Mouse (Mus musculus): ENCODE results near the gene Iffo2.
"Not testable (repeated sequence)": the region's sequence is repeated elsewhere in the genome, so short reads cannot be mapped to it uniquely, and the experiment has no call there.

Iffo2 gene

DNA sequence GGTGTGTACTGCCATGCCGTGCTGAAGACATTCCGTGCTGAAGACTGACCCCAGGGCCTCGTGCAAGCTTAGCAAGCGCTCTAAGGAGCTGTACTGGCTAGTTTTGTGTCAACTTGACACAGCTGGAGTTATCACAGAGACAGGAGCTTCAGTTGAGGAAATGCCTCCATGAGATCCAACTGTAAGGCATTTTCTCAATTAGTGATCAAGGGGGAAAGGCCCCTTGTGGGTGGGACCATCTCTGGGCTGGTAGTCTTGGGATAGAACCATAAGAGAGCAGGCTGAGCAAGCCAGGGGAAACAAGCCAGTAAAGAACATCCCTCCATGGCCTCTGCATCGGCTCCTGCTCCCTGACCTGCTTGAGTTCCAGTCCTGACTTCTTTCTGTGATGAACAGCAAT lies at the start of gene Iffo2:
TSS of gene Iffo2 (plus strand) at position 301 of the 400 bp plus-strand sequence.
- not testable (repeated sequence) for DNase-seq (ENCODE audit: low read depth)

DNA sequence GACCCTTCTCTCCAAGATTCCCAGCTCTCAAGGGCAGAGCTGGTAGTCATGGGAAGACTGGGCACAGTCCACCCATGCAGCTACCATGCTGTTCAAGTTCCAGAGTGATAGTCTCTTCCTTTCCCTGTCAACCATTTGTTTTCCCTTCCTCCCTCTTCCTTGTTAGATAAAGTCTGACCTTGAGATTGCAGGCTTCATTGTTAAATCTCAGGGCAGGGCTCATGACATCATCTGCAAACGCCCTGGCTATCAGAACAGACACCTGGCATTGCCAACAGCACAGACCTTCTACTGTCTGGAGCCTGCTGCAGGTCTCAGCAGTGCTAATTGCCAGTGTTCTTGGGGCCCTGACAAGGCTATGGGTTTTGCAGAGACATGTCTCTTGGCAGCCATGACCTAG lies 48.9 kb upstream of the Iffo2 start:
- no peak for DNase-seq (ENCODE audit: low read depth)

DNA sequence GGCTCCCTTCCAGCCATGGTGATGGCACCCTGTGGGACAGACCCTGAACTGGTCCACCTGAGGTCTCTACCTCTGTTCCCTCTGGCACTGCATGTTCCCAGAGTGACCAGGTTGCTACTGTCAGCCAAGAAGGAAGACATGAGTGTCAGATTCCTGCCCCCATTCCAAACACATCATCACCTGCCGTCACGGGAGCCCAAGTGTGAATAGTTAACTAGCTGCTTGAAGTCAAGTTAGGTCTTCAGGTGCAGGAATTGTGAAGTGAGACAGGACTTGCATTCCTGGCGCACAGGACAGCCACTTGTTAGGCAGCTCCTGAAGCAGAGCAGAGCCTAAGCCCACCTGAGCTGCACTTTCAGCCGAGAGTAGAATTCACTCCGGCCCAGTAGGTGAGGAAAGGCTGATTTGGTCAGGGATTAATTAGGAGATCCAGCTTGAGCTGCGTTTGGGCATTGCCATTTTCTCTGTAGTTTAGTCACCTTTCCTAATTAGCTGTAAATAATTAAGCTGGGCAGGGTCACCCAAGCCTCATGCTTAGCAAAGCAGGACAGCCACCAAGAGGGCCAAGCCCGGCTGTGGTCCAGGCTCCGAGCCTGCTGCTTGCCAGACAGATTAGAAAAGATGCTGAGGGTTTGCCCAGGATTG lies 46.8 kb upstream of the Iffo2 start:
- no peak for DNase-seq (ENCODE audit: low read depth)

DNA sequence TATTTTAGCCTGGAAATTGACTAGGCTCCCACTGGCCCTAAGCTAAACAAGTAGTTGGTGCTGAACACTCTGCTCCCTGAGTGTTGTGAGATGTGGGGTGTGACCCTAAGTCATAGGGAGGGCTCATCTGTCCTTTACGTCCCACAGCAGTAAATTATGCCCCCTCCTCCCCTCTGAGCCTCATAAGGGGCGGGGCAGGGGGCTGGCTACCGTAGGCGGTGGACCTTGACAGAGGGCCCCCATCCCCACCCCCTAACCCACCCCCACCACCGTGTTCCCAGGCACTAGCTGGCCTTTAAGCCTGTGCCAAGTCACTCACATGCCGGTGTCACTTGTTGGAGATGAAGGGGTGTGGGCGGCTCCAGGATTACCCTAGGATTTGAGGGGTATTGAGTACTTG lies 45.9 kb upstream of the Iffo2 start:
- no peak for DNase-seq (ENCODE audit: low read depth)

DNA sequence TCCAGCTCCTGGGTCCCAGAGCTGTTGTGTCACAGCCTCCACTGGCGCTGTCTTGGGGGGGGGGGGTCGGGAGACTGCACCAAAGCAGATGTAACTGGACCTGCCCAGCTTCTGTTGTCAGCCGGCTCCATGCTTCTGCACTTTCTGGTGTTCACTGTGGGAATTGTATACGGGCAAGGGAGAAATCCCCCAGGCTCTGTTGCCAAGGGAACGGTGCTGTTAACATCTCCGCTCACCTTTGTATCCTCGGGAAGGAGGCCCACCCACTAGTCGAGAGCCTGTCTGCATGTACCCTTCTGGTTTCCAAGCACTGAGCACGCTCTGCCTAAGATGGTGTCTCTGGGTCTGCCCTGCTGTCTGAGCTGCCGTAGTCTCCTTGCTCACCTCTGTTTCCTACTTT lies 43.3 kb upstream of the Iffo2 start:
- no peak for DNase-seq (ENCODE audit: low read depth)

DNA sequence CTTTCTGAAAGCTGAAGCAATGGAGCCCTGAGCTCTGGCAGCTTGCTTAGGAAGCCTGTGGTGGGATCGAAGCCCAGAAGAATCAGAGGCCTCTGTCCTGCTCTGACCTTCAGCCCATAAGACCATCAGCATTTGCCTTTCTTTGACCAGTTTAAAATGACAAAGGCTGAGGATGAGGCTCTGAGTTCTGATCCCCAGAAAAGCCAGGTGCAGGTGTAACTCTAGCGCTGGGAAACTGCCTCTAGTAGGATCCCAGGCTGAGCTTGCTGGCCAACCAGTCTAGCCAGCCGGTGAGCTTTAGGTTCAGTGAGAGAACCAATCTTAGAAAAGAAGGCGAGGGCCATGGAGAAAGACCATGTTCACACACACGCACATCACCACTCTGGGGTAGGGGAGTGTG lies 42.0 kb upstream of the Iffo2 start:
- DNase-seq (ENCODE audit: low read depth), result no peak

DNA sequence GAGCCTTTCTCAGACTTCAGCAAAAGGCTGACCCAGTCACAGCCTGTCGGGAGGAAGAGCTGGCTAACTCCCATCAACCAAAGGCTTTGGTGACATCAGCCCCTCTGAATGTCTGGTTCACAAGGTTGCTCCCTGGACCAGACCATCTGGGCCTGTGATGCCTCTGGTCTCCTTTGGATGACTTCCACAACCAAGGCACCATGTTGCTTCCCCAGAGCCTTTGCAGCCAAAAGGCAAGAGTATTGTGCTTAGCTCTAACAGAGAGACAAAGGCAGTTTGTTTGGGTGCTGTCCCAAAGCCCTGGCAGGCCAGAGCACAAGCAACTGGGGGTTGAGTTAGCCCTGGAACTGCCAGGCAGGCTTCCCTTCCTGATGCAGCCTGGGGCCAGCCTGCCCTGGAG lies 40.4 kb upstream of the Iffo2 start:
- no peak for DNase-seq (ENCODE audit: low read depth)

DNA sequence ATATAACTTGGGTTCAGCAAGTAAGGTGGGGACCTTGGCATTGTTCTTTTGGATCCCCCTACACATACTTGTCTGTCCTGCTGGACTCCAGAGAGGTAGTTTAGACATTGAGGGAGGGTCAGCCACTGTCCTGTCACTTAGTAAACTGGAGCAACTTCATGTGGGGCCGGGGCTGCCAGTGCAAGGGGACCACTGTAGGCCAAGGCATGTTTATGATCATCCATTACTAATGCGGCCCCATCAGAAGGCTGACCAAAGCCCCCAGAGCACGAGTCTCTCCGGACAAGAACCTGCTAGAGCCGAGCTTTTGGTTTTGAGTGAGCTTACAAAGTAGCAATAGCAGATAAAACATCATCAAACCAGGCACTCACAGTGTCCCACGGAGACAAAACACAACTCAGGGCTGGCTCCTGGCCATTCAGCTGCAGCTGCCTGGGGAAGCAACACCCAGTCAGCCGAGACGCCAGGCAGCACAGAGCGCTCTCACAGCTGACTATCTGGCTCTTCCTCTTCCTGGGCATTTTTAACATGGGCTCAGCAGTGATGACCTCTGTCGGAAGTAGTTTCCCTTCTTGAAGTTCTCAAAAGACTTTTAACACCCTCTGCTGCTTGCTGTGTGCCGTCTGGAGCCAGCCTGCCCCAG lies 39.8 kb upstream of the Iffo2 start:
- no peak for DNase-seq (ENCODE audit: low read depth)

DNA sequence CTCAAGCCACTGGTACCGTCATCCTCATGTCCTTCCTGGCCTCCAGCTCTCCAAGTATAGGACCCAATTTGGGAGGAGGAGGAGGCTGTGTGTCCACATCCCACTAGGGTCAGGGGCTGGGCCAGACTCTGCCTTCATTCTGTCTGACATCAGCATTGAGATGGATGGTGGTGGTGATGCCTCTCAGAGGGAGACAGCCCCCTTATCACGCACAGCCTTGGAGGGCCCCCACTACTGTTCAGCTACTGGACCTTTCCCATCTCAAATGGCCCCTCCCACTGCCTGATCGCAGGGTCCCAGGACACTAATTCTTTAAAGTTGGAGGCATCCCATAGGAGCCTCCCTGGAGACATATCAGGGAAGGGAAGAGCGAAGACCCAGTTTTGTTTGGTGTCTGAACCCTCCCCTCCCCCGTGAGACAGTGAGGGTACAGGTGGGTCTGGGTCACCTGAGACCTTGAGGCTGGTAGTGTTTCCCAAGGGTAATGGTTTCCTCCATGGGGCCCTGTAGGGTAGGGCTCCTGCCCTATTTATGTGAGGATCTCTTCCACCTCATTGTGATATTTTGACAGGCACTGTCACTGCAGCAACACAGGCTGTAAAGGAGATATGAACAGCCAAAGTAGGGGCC lies 38.7 kb upstream of the Iffo2 start:
- no peak for DNase-seq (ENCODE audit: low read depth)

DNA sequence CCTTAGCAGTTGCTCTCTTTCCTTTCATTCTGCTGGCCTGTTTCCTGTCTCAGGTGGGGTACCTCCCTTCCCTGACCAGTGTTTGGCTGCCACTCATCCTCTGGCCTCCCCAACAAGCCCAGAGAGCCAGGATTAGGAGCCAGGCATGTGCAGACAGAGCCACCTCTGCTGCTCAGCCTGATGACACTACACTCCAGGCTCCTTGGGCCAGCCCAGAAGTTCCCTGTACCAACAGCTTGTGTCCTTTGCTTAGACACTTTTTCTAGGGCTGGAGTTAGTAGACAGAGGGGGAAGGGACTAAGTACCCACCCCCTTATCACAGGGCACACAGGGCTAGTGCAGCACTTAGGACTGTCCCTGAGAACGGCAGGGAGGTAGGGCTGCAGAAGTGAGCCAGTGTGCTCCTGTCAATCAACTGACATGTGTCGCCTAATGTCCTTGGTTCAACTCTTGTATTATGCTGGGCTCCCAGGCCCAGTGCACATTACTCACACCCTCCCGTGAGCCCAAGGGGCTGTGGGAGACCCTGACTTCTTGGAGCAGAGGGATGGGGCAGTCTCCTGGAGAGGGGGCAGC lies 38.0 kb upstream of the Iffo2 start:
- DNase-seq (ENCODE audit: low read depth), result no peak

DNA sequence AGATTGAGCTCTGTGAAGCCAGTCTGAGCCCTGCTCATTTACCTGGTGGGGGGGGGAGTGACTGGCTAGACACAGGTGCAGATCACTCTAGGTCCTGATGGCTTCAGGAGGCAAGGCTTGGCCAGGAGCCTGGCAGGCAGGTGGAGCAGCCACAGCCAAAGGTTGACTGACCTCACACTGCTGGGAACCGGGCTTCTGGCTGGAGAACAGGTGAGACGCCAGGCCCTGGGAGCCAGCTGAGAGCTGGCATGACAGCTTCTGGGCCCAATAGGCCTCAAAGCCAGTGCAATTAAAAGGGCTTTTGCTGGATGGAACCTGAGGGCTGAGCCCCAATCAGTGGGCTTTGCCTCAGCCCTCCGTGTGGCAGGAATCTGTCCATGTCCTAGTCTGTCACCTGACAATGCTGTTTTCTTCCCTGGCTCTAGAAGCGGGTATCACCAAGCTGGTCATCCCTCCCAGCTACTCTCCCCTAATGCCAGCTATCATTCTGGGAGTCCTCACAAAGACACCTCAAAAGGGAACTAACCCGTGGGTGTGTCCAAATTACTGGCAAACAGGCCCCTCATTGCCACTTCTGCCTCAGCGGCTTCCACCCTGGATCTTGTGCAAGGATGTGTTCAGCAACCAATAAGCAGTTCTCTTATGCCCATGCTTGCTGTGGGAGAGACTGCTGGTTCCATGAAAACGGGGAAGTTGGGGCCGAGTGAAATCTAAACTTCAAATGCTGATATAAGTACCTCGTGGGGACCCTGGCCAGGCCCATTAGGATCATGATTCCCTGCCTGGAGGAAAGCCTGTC lies 36.9 kb upstream of the Iffo2 start:
- peak; percentile 56 for DNase-seq (ENCODE audit: low read depth)

DNA sequence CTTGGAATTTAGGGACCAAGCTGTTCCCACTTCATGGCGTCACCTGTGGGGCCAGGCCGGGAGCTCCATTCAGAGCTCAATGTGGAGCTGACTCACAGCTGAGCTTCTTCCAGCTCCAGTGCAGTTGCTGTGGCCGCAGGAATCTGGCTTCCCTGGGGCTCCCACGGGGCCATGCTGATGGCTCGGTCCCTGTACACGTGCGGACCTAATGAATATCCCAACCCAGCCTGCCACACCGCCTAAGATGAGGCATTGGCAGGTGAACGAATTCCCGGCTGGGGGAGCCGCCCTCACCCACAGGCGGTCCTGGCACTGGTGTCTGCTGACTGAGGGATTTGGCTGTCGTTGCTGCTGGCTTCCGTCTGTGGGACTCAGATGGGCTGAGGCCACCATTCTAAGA lies 29.5 kb upstream of the Iffo2 start:
- DNase-seq (ENCODE audit: low read depth), result no peak

DNA sequence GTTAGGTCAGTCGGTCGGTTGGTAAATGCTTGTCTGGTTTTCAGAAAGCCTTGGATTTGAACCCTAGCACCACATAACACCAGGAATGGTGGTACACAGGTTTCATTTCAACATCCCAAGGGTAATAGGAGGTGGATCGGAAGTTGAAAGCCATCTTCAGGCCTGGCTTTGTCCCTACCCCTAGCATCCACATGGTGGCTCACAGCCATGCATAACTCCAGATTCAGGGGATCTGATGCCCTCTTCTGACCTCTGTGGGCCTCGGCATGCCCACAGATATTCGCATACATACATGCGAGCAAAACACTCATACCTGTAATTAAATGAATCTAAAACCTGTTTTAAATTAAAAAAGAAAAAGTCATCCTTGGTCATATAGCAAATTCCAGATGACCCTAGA lies 28.6 kb upstream of the Iffo2 start:
- no peak for DNase-seq (ENCODE audit: low read depth)

DNA sequence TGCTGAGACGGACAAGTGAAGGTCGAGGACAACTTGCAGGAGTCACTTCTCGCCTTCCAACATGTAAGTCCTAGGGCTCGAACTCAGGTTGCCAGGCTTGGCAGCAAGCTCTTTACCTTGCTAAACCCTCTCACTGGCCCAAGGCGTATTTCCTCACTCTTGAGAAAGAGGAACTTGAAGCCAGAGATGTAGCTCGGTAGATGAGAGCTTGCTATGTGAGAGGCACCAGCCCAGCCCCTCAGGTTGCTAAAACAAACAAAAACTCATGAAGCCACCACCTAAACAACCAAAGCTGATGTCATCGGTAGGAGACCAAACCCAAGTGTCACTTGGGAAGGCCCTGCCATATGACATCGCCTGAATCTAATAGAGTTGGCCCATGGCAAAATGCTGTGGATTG lies 26.4 kb upstream of the Iffo2 start:
- DNase-seq (ENCODE audit: low read depth), result peak; percentile 38

DNA sequence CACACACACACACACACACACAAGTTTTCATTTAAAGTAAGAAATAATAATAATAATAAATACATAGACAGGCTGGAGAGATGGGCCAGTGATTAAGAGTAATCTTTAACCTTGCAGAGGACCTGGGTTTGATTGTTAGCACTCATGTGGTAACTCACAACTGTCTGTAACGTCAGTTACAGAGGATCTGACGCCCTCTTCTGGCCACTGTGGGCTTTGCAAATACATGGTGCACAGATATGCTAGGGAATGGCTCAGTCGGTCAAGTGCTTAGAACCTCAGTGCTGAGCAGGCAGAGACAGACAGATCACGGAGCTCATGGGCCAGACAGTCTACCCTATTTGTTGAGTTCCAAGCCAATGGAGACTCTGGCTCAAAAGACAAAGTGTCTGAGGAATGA lies 24.6 kb upstream of the Iffo2 start:
- DNase-seq (ENCODE audit: low read depth), result no peak

DNA sequence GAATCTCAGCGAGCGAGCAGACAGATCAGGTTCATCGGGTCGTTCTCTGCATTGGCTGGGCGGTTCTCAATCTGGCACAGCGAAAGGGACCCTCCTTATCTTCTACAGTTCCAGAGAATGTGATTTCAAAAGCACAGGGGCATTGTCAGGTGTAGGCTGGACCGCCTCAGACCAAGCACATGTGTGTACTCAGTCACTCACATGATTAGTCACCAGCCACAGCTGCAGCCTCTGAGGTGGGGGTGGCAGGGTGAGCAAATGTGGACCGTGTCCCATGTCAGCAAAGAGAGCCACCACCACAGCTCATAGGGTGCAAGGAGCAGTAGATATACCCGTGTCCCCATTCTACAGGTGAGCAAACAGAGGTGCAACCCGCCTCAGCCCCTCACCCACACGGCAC lies 23.6 kb upstream of the Iffo2 start:
- no peak for DNase-seq (ENCODE audit: low read depth)

DNA sequence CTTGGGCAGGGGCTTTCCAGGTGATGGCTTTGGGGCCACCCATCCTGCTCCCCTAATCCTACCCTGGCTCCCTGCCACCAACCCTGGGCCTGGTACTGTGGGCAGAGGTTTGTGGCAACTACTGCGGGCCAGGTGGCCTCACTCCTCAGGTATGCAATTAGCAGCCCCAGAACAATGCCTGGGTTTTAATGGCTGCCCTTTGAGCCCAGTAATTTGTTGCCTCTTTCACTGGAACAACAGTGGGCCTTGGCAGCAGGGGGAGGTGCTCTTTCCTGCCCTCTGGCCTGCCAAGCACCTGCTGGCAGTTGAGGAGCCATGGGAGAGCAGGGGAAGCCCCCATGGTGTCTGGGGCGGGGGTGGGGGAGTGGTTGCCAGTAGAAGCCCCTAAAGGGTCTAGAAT lies 21.3 kb upstream of the Iffo2 start:
- no peak for DNase-seq (ENCODE audit: low read depth)

DNA sequence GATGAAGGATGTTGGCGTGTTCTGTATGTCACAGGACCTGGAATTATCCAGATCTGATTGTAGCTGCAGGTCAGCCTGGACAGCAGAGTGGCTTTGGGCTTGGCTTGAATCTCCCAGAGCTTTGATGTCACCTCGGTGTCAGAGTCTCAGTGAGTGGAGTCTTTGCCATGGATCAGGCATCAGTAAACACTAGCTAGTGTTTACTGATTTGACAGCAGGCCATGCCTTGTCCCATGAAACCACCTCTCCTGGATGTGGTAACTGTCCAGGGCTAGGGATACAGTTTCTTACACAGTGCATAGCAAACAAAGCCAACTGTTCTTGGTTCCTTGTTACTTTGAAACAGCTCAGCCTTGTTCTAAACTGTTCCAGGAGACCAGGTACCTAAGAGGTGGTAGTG lies 18.8 kb upstream of the Iffo2 start:
- no peak for DNase-seq (ENCODE audit: low read depth)

DNA sequence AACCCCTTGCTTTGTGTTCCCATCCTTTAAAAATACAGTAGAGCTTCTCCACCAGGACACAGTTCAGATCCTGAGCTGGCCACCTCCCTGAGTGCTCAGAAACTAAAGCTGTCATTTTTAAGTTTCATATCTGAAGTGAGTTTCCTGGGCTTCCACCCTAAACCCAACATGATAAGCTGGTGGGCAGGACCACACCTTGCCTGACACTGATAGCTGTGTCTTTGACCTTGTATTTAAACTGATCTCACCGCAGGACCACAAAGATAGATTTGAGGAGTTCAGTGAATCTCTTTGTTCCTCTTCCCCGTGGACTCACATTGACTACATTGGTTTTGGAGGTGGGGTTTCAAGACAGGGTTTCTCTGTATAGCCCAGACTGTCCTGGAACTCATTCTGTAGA lies 17.4 kb upstream of the Iffo2 start:
- peak; percentile 26 for DNase-seq (ENCODE audit: low read depth)

DNA sequence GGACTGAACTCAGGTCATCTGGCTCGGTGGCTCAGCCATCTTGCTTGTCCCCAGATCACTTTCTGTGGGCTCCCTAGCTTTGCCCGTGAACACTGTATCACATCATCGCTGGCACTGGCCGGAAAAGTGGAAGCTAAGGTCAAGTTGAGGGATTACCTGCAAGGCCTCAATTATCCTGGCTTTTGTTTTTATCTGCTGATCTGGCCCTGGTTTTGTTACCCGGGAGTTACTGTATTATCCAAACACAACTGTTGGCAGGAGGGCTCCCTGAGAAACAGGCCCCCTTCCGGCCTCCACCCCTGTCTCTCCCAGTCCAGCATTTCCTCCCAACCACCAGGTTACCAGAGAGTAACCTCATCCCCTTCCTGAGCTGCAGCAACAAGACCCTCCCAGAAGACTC lies 11.1 kb upstream of the Iffo2 start:
- DNase-seq (ENCODE audit: low read depth), result no peak

DNA sequence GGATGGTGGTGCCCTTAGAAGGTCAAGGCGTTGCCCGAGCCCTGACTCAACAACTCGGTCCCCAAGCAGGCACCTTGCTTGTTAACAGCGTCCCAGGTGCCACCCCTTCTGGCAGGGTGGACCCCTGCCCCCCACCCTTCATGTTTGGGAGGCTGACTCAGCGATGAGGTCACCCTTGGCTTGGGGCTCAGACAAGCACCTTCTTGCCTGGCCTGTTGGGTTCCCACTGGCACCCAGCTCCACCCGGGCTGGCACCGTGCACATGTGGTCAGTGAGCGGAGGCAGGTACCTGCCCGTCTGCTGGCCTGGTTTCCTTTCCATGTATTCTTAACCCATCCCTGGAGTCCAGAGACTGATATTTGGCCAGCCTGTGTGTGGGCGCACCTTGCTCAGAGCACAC lies 8.4 kb upstream of the Iffo2 start:
- DNase-seq (ENCODE audit: low read depth), result no peak

DNA sequence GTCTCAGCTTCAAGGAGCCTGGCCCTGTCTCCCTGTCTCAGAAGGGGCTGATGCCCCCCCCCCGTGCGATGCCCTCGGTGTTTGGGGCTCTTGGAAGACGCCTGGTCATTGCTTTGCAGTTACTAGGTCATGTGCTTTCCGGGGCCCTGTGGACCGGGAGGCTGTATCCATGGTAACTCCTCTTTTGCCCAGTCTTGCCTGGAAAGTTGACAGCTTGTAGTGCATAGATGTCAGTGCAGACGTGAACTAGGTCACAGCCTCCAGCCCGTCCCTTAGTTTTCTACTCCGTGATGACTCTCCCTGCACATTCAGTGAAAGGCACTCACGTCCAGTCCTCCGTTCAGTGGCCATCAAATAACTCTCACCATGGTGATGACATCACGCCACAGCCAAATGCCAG lies 3.9 kb upstream of the Iffo2 start:
- DNase-seq (ENCODE audit: low read depth), result no peak

DNA sequence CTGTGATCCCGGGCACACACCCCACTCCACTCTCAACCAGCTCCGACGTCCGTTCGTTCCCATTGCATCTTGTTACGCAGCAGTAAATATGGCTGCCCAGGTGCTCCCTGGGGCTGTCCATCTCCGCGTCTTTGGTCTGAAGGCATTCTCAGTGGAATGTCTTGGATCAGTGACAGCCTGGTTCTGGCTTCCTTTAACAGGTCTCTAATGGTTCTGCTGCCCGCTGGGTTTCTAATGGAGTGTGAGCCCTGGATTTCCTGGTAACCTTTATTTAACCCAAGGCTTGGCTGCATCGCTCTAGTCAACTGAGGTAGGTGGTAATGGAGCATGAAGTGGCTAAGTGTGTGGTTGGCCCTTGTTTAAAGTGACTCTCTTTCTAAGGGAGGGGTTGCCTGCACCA lies 1.7 kb downstream of the Iffo2 start:
- DNase-seq (ENCODE audit: low read depth), result no peak
